Mouse (Mus musculus) testis, adult 2 months (tissue): ENCODE measurements at regions not wholly inside any gene's neighbourhood (a gene's known extent, or its start where the extent isn't known, plus 50 kb on each side); places are given as distances from the start of the nearest gene placed in this dataset.

ENCODE experiments used
- CTCF ChIP-seq: fragments of 200-500 bp; IDR thresholded peaks from 2 replicates; pipeline ENCODE4 v1.5.1; 2012; ENCODE audit warnings: low read depth, mild to moderate bottlenecking, inconsistent platforms, low read length, moderate library complexity; ENCODE audit not compliant: control insufficient read depth, insufficient read depth, insufficient replicate concordance
- POLR2A ChIP-seq: fragments of 200-500 bp; IDR thresholded peaks from 2 replicates; pipeline ENCODE4 v1.6.1; 2012; ENCODE audit warnings: low read depth, mild to moderate bottlenecking, inconsistent platforms, low read length, moderate library complexity; ENCODE audit not compliant: control insufficient read depth

DNA sequence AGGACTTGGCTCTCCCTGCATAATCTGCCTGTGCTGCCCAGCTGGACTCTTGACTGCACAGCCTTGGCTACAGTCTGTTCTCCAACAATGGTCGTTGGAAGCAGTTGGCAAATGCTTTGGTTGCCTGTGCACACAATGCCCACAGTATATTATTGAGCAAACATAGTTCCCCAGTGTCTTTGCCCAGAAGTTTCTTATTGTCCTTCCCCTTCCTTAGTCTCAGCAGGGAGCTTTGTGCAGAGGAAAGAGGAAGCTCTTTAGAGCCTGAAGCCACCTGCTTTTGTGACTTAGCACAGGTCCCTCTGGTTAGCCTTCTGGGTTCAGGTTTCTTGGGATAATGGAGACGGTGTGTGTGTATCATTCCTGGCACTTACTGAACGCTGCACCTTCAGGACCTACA, 80.9 kb upstream of the Id2 start:
- no peak for TF ChIP-seq POLR2A
- no peak for TF ChIP-seq CTCF
